Mouse (Mus musculus): ENCODE results near the gene Grk3. TPM values are rescaled to one million over a fixed set of nuclear protein-coding genes. Genes with fewer than 3 reads are reported as not detected.

Grk3 gene
- polyA plus RNA-seq, 2 experiments, result 1.4 to 2.0 TPM

DNA sequence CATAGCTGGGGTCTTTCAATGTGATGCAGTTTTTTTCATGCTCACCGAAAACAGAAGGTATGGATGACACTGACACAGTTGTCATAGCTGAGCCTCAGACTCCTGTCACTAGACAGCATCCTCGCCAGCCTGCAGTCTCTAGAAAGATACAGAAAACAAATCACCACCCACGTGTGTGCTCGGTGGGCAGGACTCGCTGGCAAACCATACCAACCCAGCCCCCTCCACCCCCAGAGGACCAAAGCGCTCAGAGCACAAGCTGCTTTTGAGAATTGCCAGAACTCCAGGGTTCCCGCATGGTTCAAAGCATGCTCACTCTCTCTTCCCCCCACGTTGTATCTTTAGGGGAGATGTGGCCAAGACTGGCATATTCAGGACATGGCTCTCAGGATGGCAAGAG lies 2.6 kb upstream of the Grk3 start:
- no peak overlapping the region for H3K27ac ChIP-seq
- ATAC-seq (ENCODE audit: insufficient read depth) (no peak), DNase-seq (ENCODE audit: low read depth in 3 of 3, low spot score in 3 of 3) (no peak)
- H3K4me2 ChIP-seq (ENCODE audit: low read depth), result no peak overlapping the region
- no peak for TF ChIP-seq CTCF (IDR thresholded peaks at IDR 0.05; ENCODE audit: low read depth)
- no peak for TF ChIP-seq EP300 (IDR thresholded peaks at IDR 0.05; ENCODE audit: low read depth)
- 55% methylated on average over 8 of the region's 8 CpGs for whole genome bisulfite sequencing (ENCODE audit: insufficient replicate concordance)
- H3K4me3 ChIP-seq (ENCODE audit: insufficient read depth in 1 of 2, low read depth in 2 of 2, low read length in 2 of 2), result no peak overlapping the region
- H3K4me1 ChIP-seq (replicated peaks; ENCODE audit: control insufficient read depth in 2 of 2, insufficient read depth in 2 of 2, low read length in 1 of 2), result peaks cover 0 to 13% of the 10 kb centered on the region in 2 experiments; a peak in 2 of 4 replicates
- no peaks in the 10 kb centered on the region for H3K9me3 ChIP-seq (ENCODE audit: control insufficient read depth, low read length)
- H3K27me3 ChIP-seq (ENCODE audit: control insufficient read depth, insufficient read depth, low read length), result no peaks in the 10 kb centered on the region; the same call in 1 of the 2 replicates
- H3K36me3 ChIP-seq (replicated peaks; ENCODE audit: control insufficient read depth, insufficient read depth, low read depth), result no peaks in the 10 kb centered on the region
- H3K9ac ChIP-seq (replicated peaks), result no peak overlapping the region

DNA sequence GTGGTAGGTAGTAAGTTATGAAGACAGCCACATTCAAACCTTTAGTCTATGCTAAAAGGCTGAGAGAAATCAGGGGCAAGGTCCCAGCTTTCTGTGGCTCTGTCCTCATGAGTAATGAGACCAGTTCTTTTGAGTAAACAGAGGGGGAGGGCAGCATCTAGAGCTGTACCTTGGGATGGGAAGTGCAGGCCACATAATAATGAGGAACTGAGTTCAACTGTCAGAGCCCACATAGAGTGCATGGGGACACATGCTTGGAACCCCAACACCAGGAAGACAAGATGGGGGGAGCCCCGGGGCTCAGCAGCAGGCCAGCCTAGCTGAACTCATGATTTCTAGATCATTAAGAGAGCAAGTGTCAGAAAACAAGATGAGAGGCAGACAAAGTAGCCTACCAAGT lies 1.4 kb upstream of the Grk3 start:
- H3K9ac ChIP-seq (replicated peaks), result no peak overlapping the region
- H3K9me3 ChIP-seq (ENCODE audit: control insufficient read depth, low read length), result no peaks in the 10 kb centered on the region
- 63% methylated on average over 1 of the region's 1 CpGs for WGBS (ENCODE audit: insufficient replicate concordance)
- H3K4me3 ChIP-seq (ENCODE audit: insufficient read depth in 1 of 2, low read depth in 2 of 2, low read length in 2 of 2), result no peak overlapping the region
- no peak overlapping the region for H3K4me2 ChIP-seq (ENCODE audit: low read depth)
- no peak for DNase-seq (ENCODE audit: low read depth in 3 of 3, low spot score in 3 of 3)
- TF ChIP-seq EP300 (IDR thresholded peaks at IDR 0.05; ENCODE audit: low read depth) (no peak), CTCF (IDR thresholded peaks at IDR 0.05; ENCODE audit: low read depth) (no peak)
- H3K4me1 ChIP-seq (replicated peaks; ENCODE audit: control insufficient read depth in 2 of 2, insufficient read depth in 2 of 2, low read length in 1 of 2), result peaks cover 0 to 16% of the 10 kb centered on the region in 2 experiments; a peak in 2 of 4 replicates
- H3K27ac ChIP-seq, result no peak overlapping the region
- ATAC-seq (ENCODE audit: insufficient read depth), result no peak
- no peaks in the 10 kb centered on the region; the same call in 1 of the 2 replicates for H3K27me3 ChIP-seq (ENCODE audit: control insufficient read depth, insufficient read depth, low read length)
- no peaks in the 10 kb centered on the region for H3K36me3 ChIP-seq (replicated peaks; ENCODE audit: control insufficient read depth, insufficient read depth, low read depth)

DNA sequence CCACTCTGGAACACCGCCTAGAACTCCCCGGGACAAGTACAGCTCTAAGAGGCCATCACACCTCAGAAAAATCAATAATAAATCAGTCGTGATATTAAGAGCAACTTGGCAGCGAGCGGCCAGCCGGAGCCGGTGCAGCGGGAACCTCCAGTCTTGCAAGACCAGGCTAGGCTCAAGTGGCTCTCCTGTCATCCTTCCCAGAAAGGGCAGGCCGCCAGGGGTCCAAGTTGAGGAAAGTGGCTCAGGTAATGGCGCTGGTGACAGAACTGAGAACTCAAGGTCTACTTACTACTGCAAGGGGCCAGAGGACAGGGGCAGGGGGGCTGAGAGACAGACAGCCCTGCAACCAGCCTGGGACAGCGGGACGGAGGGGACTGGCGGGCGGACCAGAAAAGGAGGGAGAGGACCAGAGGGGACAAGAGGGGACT lies 769 bp downstream of the Grk3 start:
- 5% methylated on average over 14 of the region's 14 CpGs for WGBS (ENCODE audit: insufficient replicate concordance)
- H3K9me3 ChIP-seq (ENCODE audit: control insufficient read depth, low read length), result no peaks in the 10 kb centered on the region
- peak overlapping the region; percentile 38 to 53 for H3K4me3 ChIP-seq (ENCODE audit: insufficient read depth in 1 of 2, low read depth in 2 of 2, low read length in 2 of 2)
- DNase-seq (ENCODE audit: low read depth in 3 of 3, low spot score in 3 of 3) (no peak), ATAC-seq (ENCODE audit: insufficient read depth) (no peak)
- no peak overlapping the region for H3K9ac ChIP-seq (replicated peaks)
- no peaks in the 10 kb centered on the region for H3K36me3 ChIP-seq (replicated peaks; ENCODE audit: control insufficient read depth, insufficient read depth, low read depth)
- H3K4me2 ChIP-seq (ENCODE audit: low read depth), result peak overlapping the region; percentile 55
- TF ChIP-seq EP300 (IDR thresholded peaks at IDR 0.05; ENCODE audit: low read depth) (no peak), CTCF (IDR thresholded peaks at IDR 0.05; ENCODE audit: low read depth) (no peak)
- H3K27me3 ChIP-seq (ENCODE audit: control insufficient read depth, insufficient read depth, low read length), result no peaks in the 10 kb centered on the region; the same call in 1 of the 2 replicates
- no peak overlapping the region for H3K27ac ChIP-seq
- H3K4me1 ChIP-seq (replicated peaks; ENCODE audit: control insufficient read depth in 2 of 2, insufficient read depth in 2 of 2, low read length in 1 of 2), result peaks cover 0 to 16% of the 10 kb centered on the region in 2 experiments; a peak in 2 of 4 replicates

DNA sequence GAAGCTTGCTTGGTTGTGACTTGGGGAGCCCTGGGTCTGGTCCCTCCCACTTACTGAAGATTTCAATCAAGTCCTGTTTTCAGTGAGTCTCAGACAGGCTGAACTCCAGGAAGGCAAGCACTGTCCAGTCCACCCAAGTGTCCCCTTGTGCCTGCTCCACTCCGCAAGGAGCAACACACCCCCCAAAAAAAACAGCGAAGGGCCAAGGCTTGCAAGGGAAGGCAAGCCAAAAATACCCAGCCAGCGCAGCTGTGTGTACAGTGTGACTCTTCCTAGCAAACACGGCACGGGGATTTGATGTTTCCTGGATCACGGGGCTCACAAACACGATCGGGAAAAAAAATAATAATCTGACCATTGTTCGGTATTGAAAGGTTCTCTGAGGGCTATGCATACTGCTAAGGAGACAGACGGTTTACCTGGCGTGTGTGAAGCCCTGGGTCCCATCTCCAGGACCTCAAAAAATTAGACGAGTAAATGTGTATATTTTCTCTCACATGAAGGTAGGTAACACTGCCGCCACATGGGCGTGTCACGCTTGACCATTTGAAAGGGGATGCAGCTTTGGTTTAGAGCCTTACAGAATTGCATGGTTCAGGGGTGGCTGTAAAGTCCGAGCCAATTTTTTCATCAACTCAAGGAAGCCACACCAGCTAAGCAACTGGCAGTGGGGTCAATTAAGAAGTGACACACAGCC lies 1.3 kb downstream of the Grk3 start:
- WGBS (ENCODE audit: insufficient replicate concordance), result 52% methylated on average over 16 of the region's 16 CpGs
- TF ChIP-seq EP300 (IDR thresholded peaks at IDR 0.05; ENCODE audit: low read depth), result no peak
- no peak for TF ChIP-seq CTCF (IDR thresholded peaks at IDR 0.05; ENCODE audit: low read depth)
- DNase-seq (ENCODE audit: low read depth in 3 of 3, low spot score in 3 of 3), result no peak

DNA sequence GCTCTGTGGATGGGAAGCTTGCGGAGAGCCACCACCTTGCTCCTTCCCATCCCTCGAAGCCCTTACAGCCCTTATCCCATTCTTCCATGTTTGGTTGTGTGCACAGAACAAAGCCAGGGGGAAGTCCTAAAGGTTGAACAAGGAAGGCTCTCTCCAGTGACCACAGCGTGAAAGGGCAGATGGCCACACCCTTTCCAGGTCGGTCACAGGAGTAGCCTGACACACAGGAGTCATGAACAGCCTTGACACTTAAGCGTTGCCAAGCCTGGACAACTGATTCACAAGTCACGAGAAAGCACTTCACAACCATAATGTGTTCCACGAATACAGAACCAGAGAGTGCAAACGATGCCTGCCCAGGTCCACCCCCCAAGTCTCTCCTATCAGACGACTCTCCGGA lies 3.7 kb downstream of the Grk3 start:
- Histone ChIP-seq H3K27ac (no peak overlapping the region), H3K36me3 (replicated peaks; ENCODE audit: control insufficient read depth, insufficient read depth, low read depth) (no peaks in the 10 kb centered on the region), H3K9me3 (ENCODE audit: control insufficient read depth, low read length) (no peaks in the 10 kb centered on the region), H3K4me1 (replicated peaks; ENCODE audit: control insufficient read depth in 2 of 2, insufficient read depth in 2 of 2, low read length in 1 of 2) (peaks cover 0 to 12% of the 10 kb centered on the region in 2 experiments; a peak in 2 of 4 replicates), H3K27me3 (ENCODE audit: control insufficient read depth, insufficient read depth, low read length) (no peaks in the 10 kb centered on the region; the same call in 1 of the 2 replicates), H3K9ac (replicated peaks) (no peak overlapping the region), H3K4me3 (ENCODE audit: insufficient read depth in 1 of 2, low read depth in 2 of 2, low read length in 2 of 2) (no peak overlapping the region), H3K4me2 (ENCODE audit: low read depth) (no peak overlapping the region)
- ATAC-seq (ENCODE audit: insufficient read depth) (no peak), DNase-seq (ENCODE audit: low read depth in 3 of 3, low spot score in 3 of 3) (no peak)
- TF ChIP-seq EP300 (IDR thresholded peaks at IDR 0.05; ENCODE audit: low read depth) (no peak), CTCF (IDR thresholded peaks at IDR 0.05; ENCODE audit: low read depth) (no peak)
- 61% methylated on average over 10 of the region's 10 CpGs for WGBS (ENCODE audit: insufficient replicate concordance)

More for the DNA sequence above, 1.3 kb downstream of the Grk3 start:
- ATAC-seq (ENCODE audit: insufficient read depth), result no peak
- Histone ChIP-seq H3K4me3 (ENCODE audit: insufficient read depth in 1 of 2, low read depth in 2 of 2, low read length in 2 of 2) (peak overlapping the region; percentile 38 to 53), H3K4me2 (ENCODE audit: low read depth) (peak overlapping the region; percentile 55), H3K36me3 (replicated peaks; ENCODE audit: control insufficient read depth, insufficient read depth, low read depth) (no peaks in the 10 kb centered on the region), H3K9me3 (ENCODE audit: control insufficient read depth, low read length) (no peaks in the 10 kb centered on the region), H3K4me1 (replicated peaks; ENCODE audit: control insufficient read depth in 2 of 2, insufficient read depth in 2 of 2, low read length in 1 of 2) (peaks cover 0 to 16% of the 10 kb centered on the region in 2 experiments; a peak in 2 of 4 replicates), H3K27ac (no peak overlapping the region), H3K9ac (replicated peaks) (no peak overlapping the region), H3K27me3 (ENCODE audit: control insufficient read depth, insufficient read depth, low read length) (no peaks in the 10 kb centered on the region; the same call in 1 of the 2 replicates)

All from liver, embryonic 14.5 days (tissue).